Comparison of ENCODE assay signal across 11 mouse cellular contexts in the genomic region with DNA sequence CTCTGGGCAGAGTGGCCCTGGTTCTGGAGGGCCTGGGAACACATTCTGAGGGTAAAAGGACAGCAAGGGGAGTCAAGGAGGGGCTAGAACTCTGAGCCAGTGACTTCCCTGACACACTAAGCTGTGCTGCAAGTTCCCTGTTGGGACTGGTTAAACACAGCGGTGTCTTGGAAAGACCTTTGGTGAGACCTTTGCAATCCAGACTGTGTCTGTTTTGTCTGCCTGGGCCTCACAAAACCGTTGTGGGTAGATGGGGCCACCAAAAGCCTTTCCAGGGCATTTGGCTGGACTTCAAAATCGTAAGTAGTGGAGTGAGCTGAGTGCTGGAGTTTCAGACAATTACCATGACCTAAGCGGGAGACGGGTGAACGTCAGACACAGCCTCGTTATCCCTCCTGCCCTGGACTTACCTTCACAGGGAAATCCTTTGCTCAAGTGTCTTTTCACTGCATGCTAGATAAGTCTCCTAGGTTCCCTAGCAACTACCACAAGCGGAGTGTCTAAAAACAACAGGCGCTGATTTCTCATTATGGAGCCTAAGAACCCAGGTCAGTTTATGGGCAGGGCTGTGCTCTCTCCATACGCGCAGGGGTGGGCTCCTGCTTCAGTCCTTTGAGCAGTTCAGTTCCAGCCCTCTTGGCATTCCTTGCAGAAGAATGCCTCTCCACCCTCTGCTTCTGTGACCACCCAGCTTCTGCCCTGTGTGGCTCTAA.
A peak's percentile ranks its signal among the peaks of the same experiment; 100 is the strongest.
DNase-seq lines count a peak whose midpoint lies in the region; ATAC-seq and TF ChIP-seq lines count a peak whose summit lies in the region.
"Had no signal": no experiment of that assay in that cellular context is flagged by ENCODE, and none has a peak within 500 bp of the region (broad histone marks: within the 10 kb centered on the region; RNA-seq: fewer than 3 reads in every experiment).

No protein-coding gene starts in this region.

- no peak overlapping the region for H3K4me2 ChIP-seq in forebrain, postnatal 0 days (ENCODE audit: low read depth)
- peak overlapping the region; percentile 18; the same call in 1 of the 2 replicates for H3K4me2 ChIP-seq in midbrain, embryonic 15.5 days
- H3K4me2 ChIP-seq: liver, embryonic 13.5 days had no signal

- no peak for DNase-seq in left cerebral cortex, adult 2 months (ENCODE audit: extremely low spot score in 1 of 2, low spot score in 2 of 2)
- DNase-seq in left cerebral cortex, postnatal 36 days (ENCODE audit: low spot score in 2 of 2) = no peak
- DNase-seq in cerebellum, adult 9-11 months = peak; percentile 55
- DNase-seq in forebrain, postnatal 0 days = peak; percentile 33
- no peak for DNase-seq in liver
- no peak for DNase-seq in yolk sac, embryonic 10.5 days (ENCODE audit: low spot score)
- no peak for DNase-seq in adrenal gland, postnatal 36 days
- DNase-seq: liver, embryonic 13.5 days had no signal

- ATAC-seq in forebrain, postnatal 0 days = peak; percentile 14; the same call in 1 of the 2 replicates
- ATAC-seq in midbrain, embryonic 15.5 days (replicated peaks) = peak; percentile 71
- ATAC-seq: Patski had no signal

- 14% methylated on average over 11 of the region's 11 CpGs for whole genome bisulfite sequencing in forebrain, postnatal 0 days
- WGBS in midbrain, embryonic 15.5 days = 16% methylated on average over 11 of the region's 11 CpGs

- H3K36me3 ChIP-seq in forebrain, postnatal 0 days (ENCODE audit: insufficient read depth) = no peaks in the 10 kb centered on the region
- no peaks in the 10 kb centered on the region for H3K36me3 ChIP-seq in midbrain, embryonic 15.5 days (replicated peaks)
- H3K36me3 ChIP-seq: liver, embryonic 13.5 days had no signal

- no peak for TF ChIP-seq CTCF in left cerebral cortex, adult 2 months (IDR thresholded peaks at IDR 0.05)
- no peak for TF ChIP-seq CTCF in forebrain, postnatal 0 days (IDR thresholded peaks at IDR 0.05; ENCODE audit: low read depth)

- intact Hi-C loops in left cerebral cortex, adult 2 months (cut with DNase I) = no loop called here
- intact Hi-C loops in left cerebral cortex, postnatal 36 days (cut with DNase I) = loop anchor here (5.0 kb wide), 1 partner anchor 116 kb away; no protein-coding TSS in a partner anchor

- no peaks in the 10 kb centered on the region for H3K27me3 ChIP-seq in forebrain, postnatal 0 days (ENCODE audit: insufficient read depth, low read length)
- no peaks in the 10 kb centered on the region for H3K27me3 ChIP-seq in midbrain, embryonic 15.5 days (replicated peaks)
- H3K27me3 ChIP-seq: liver, embryonic 13.5 days; Patski had no signal

- H3K27ac ChIP-seq in left cerebral cortex, adult 2 months = peak overlapping the region; percentile 57
- H3K27ac ChIP-seq in forebrain, postnatal 0 days (ENCODE audit: low read depth, low read length) = no peak overlapping the region
- H3K27ac ChIP-seq in midbrain, embryonic 15.5 days = peak overlapping the region; percentile 40
- H3K27ac ChIP-seq: kidney, postnatal 0 days; liver, embryonic 13.5 days had no signal

- no peaks in the 10 kb centered on the region for H3K9me3 ChIP-seq in forebrain, postnatal 0 days (ENCODE audit: low read length)
- no peaks in the 10 kb centered on the region for H3K9me3 ChIP-seq in midbrain, embryonic 15.5 days
- H3K9me3 ChIP-seq: liver, embryonic 13.5 days had no signal

- H3K9ac ChIP-seq in forebrain, postnatal 0 days = no peak overlapping the region
- H3K9ac ChIP-seq in midbrain, embryonic 15.5 days = no peak overlapping the region
- H3K9ac ChIP-seq: liver, embryonic 13.5 days had no signal

- H3K4me1 ChIP-seq in forebrain, postnatal 0 days (ENCODE audit: insufficient read depth) = peaks cover 14% of the 10 kb centered on the region
- H3K4me1 ChIP-seq in midbrain, embryonic 15.5 days = peaks cover 16% of the 10 kb centered on the region
- H3K4me1 ChIP-seq: liver, embryonic 13.5 days had no signal

- no peak overlapping the region for H3K4me3 ChIP-seq in left cerebral cortex, adult 2 months
- no peak overlapping the region for H3K4me3 ChIP-seq in forebrain, postnatal 0 days (ENCODE audit: low read depth, low read length)
- no peak overlapping the region for H3K4me3 ChIP-seq in midbrain, embryonic 15.5 days
- H3K4me3 ChIP-seq: liver, embryonic 13.5 days had no signal

Comparison
In these comparisons a context has a peak if more than half of its experiments do, and no peak if none do; other contexts are left out.
1. DNase-seq: peak in cerebellum, adult 9-11 months (single experiment) and forebrain, postnatal 0 days (single experiment); none in left cerebral cortex, adult 2 months (0 of 2), left cerebral cortex, postnatal 36 days (0 of 2), liver (single experiment), yolk sac, embryonic 10.5 days (single experiment) and adrenal gland, postnatal 36 days (0 of 2).